Mouse (Mus musculus) layer of hippocampus, adult 11-12 months (tissue): ENCODE measurements around the gene Haao.
"Not testable (repeated sequence)": the region's sequence is repeated elsewhere in the genome, so short reads cannot be mapped to it uniquely, and the experiment has no call there.

Experiments
- DNase-seq: peaks from one replicate; pipeline ENCODE4 v3.0.0; 2022; ENCODE audit warnings: low spot score

The Haao gene

DNA sequence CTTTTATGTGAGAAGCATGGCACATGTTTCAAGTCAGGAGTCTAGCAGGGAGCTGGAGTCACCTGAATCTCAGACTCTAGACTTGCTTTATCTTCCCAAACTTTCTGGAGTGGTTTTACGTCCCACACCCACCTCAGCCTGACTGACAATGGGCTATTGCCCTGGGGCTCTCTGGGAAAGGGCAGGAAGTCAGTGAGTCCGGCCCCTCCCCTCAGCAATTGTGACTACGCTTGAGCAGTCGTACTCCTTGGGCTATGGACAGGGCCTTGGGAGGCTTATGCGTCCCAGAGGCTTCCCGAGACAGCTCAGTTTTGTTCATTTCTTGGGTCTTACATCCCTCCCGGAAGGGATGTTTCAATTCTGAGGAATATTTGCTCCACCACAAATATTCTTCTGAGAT, 17.6 kb upstream of the Haao start:
- DNase-seq: no peak

DNA sequence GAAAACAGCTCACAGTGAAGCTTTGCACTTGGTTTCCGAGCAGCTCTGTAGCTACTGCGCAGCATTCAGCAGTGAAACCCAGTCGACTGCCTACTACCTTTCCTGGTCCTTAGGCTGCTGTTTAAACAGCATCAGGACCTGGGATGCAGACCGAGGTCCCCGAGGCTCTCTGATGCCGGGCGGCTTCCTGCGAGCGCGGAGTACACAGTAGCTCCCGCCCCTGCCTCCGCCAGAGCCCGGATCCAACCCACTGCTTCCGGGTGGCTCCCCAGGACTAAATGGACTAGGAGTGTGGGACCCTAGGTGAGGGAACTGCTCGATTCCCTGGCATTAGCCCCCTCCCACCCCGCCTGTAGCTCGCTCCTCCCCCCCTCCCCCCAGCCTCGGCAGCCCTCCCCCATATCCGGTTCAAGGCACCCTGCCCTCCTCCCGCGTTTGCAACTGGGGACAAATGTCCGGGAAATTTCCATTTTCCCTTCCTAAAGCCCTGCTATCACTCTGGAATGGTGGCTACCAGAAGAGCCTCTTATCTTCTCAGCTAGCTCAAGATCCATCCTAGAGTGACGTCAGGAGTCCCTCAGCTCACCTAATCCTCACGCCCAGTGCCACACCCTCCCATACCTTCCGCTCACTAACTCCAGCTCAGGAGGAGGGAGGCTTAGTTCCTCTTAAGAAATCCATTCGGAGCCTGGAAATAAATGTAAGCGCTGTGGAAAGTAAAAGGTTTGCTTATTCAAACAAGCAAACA, 14.5 kb upstream of the Haao start:
- DNase-seq: peak; percentile 68

DNA sequence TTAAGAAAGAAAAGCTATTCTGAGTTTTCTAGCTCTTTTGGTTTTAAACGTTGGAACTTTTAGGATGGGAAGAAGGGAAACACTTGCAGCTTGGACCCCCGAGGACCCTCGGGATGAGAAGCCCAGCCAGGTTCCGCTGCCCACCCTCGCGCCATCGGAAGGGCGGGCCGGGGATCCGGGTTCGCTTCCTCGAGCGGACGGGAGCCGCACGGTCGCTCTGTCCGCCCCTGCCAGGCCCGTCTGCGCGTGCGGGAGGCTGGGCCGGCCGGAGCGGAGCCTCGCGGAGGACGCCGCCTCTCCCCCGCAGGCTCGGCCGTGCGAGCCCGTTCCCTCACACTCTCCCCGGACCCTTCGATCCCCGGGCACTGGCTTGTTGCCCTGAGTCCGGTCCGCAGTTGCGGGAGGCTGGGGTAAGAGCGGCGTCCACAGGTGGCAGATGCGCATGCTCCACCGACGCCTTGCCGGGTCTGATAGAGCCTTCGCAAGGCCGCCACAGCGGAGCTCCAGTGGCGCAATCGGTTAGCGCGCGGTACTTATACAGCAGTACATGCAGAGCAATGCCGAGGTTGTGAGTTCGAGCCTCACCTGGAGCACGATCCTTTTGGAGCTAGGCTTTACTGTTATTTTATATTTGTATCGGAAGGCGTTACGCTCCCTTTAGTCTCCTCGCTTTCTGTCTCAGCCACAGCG, 13.8 kb upstream of the Haao start:
- DNase-seq: peak; percentile 97

DNA sequence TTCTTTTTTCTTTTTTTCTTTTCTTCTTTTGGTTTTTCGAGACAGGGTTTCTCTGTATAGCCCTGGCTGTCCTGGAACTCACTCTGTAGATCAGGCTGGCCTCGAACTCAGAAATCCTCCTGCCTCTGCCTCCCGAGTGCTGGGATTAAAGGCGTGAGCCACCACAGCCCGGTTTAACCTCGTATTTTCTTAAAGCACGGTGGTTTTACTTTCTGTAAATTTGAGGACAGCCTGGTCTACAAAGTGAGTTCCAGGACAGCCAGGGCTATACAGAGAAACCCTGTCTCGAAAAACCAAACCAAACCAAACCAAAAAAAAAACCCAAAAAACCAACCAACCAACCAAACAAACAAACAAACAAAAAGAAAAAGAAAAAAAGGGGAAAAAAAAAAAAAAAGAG, 13.2 kb upstream of the Haao start:
- DNase-seq: not testable (repeated sequence)

DNA sequence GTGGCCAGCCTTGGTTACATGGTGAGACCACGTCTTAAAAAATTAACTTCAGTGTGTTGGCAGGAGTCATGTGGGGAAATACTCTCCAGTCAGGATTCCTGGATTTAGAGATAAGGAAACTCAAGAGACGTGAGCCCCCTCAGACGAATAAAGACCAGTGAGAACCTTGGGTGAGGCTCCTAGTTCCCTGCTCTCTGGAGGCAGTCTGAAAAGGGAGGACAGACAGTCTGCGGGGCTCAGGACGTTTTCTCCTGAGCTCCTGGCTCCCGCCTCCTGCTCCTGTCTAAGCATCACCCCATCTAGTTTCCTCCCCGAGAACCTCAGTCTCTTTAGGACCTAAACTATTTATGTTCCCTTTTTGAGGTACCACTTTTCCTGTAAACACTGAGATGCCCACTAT, 12.5 kb upstream of the Haao start:
- DNase-seq: no peak

DNA sequence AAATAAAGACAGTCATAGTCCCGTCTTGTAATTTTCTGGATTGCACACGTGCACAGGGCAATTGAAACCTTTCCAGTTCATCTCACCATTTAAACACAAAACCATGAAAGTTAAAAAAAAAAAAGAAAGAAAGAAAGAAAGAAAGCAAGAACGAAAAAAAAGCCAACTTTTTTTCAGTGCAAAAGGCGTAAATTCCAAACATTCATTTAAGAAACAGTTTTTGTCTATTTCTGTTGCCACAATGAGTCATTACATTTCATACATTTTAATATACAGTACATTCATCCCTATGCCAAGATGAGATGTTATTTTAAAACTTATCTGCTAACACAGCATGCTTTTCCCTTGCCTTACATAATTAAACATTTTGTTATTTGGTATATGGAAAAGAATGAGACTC, 11.9 kb upstream of the Haao start:
- DNase-seq: no peak

DNA sequence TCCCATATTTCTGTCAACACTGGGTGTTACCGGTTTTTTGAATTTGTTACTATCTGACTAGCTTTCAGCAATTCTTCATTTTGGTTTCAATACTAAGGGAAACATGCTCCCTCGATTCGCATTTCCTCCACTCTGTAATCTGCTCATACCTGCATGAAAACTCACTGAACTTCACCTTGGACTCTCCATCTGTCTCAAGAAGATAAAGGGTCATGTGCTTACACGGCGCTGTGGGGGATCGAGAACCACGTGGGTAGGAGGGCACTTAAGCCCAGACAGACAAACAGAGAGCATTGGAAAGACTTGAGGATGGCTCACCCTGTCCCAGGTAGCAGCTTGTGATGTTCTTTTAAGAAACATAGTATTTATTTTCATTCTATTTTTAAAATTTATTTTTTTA, 10.7 kb upstream of the Haao start:
- no peak for DNase-seq

DNA sequence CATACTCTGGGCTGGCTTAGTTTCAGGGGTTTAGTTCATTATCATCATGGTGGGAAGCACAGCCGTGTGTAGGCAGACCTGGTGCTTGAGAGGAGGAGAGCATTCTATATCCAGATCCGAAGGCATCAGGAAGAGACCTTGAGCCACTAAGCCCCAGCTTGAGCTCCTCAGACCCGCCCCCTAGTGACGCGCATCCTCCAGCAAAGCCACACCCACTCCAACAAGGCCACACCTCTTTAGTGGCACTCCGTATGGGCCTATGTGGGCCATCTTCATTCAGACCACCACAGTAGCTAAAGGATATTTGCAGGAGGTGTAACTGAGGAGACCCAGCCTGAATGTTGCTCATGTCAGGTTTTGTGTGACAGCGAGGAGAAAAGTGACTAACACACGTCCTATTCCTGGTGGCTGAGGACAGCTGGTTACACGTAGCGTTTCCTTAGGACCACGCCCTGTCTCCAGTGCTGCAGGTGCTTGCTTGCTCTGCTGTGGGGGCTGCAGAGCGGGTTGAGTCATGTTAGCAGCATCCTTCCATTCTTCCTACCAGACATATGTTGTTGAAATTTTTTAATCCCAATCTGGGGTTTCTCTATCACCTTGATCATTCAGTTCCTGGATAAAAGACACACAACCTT, 6.6 kb upstream of the Haao start:
- DNase-seq: no peak

DNA sequence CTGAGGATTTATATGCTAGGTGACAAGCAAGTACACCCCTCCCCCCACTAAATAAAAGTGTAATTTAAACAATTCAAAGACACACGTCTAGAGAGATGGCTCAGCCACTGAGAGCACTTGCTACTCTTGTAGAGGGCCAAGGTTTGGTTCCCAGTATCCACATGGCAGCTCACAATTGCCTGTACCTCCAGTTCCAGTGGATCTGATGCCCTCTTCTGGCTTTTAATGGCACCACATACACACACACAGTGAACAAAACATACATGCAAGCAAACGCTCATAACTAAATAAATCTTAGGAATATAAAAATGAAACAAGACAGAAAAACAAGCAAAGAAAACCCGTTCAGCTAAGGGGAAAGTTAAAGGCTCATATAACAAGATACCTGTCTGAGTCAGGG, 6.1 kb upstream of the Haao start:
- no peak for DNase-seq

DNA sequence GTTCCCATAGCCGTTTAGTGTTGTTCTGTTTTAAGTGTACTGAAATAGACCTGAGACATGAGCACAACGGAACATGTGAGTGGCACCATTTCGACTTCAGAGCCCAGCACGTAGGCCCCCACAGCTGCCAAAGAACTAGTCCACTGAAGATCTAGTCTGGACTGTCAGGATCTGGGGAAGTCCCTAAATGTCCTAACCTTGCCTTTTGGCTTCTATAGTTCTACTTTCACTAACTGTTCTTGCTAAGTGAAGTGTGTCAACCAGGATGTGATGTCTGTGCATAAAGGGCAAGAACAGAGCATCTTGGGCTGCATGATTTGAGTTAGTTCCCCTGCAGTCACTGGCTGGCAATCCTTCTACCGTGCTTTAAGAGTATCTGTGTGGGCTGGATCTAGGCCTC, 3.1 kb upstream of the Haao start:
- DNase-seq: no peak

DNA sequence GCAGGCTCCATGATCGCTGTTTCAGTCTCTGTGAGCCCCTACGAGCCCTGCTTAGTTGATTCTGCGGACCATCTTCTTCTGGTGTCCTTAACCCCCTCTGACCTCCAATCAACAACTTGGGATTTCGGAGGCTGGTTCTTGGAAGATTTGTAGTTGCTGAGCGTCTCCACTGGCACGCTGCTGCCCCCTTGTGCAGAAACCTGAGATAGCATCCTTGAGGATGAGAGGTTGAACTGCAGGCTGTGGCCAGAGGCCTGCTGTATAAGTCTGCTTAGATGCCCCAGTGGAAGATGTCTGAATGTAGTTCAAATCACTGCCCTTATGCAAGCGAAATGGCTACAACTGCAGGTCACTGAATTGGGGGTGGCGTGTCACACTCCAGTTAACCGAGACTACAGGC, 2.7 kb upstream of the Haao start:
- peak; percentile 92 for DNase-seq

DNA sequence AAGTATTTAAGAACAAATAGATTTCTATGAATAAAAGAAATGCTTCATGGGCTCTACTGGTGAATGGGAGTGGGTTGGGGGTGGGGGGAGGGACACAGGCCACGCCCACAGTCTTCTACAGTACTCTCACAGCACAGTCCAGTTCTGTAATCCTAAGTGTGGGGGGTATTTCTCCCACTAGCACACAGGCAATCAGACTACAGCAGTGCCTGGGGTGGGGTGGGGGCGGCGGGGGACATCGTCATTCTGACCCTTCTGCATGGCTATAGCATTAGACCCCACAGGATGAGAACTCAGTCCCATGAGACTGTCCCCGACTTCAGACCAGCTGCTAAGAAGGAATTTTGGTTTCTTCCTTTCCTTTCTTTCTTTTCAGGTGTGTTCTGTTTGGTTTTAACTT, 2.0 kb upstream of the Haao start:
- DNase-seq: no peak

DNA sequence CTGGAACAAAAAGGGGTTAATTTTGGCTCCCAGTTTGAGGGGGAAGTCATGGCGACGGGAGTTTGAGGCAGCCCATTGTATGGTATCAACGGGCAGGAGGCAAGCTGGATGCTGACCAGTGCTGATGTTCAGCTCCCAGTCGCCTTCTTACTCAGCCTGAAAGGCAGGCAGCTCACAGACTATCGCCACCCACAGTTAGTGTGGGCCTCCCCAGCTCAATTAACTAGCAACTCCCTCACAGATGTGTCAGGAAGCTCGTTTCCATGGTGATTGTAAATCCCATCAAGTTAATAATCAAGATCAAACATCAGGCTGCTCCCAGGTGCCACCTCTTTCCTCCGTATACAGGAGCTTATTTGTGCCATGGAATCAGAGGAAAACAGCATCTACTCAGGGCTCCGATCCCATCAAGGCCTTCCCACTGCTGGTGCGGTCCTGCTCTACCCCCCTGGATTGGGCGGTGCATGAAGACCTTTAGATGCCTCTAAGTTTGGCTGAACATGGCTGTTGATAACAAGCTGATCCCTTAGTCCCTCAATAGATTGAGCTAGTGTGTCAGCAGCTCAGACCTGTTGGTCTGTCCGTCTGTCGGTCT, 1.4 kb upstream of the Haao start:
- DNase-seq: no peak

DNA sequence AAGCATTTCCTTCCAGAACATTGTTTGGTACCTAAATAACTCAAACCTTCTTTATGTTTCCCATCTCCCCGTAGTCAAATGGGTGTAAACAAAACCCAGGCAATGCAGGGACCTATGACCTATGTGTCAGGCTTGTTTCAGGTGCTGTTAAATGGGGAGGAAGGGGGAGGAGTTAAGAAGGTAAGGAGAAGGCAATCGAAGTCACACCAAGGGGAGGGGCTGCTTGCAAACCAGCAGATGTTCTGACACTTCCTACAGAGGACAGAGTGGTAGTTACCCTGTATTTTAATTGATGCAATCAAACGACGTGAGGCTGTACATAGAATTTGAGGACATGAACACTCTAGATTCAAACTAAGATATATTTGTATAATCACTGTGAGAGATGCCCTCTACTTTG, 719 bp upstream of the Haao start:
- no peak for DNase-seq

DNA sequence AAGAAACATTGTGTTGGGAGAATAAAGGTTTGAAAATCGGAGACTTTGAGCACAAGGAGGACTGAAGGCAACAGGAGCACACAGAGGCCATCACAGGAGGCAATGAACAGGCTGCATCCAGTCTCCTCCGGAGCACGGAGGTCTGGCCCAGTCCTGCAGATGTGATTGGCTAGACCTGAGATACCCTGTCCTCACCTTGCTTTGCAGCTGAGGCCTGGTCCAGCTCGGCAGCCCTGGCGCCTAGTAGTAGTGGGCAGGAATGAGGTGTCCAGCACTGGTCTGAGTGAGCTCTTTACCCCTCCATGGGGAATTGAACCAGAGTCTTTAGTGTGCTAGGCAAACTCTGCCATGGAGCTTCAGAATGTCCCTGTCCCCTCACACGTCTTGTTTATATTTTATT, 663 bp downstream of the Haao start:
- no peak for DNase-seq

DNA sequence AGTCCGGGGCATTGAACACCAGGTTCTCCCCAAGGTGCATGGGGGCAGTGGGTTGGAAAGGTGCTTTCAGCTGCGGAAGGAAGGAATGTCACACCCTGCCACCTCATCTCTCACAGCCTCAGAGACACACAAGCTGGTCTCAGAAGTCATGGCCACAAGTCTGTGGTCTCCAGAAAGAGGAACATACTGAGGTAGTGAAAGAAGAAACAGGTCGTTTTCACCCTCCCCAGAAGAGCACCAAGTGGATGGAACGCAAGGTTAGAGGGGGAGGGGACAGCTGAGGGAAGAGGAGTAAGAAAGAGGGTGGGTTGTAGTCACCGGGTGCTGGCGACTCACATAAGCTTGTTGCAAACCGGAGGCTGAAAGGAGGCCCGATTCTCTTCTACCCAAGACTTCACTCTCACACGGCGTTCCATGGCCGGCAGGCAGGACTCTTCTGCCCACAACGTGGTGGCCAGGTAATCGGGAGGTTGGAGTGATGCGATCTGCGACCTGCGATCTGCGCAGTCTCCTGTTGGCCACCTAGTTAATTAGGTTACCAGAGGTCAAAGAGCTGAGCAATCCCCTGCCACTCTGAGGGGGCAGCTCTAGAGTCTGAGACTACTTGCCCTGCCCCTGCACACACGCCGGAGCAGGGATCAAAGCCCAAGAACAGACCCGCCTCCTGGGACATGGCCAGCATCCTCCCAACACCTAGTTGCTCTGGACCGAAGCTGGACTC, 1.3 kb downstream of the Haao start:
- DNase-seq: no peak

DNA sequence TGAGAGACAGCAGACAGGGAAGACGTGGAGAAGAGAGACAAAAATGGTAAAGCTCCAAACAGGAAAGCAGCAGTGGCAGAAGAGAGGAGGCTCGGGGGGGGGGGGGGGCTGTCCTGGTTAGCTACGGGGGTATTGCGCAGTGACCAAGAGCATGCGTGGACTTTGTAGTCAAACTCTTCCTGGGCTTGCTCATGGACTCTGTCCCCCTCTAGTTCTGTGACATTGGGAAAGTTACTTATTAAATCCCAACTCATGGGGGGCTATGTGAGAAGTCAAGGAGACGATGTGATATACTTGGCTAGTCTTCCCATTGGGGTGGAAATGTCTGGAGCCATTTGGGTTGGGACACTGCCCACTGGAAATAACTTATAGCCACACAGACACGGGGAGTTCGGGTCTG, 2.2 kb downstream of the Haao start:
- DNase-seq: no peak

DNA sequence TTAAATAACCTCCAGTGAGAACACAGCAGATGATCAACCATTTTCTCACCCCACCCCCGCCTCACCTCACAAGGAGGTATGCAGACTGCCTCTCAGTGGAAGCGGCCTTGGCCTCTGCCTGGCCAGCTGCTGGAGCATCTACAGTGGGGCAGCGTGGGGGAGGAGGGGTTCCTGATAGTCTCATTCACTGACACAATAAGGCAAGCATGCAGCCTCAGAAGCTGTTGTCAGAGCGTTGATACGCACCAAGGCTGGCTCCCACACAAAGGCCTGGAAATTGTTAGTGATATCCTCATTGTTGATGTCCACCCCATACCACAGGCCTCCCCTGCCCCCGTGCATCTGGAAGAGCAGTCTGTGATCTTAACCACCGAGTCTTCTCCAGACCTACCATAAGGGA, 4.0 kb downstream of the Haao start:
- DNase-seq: no peak

DNA sequence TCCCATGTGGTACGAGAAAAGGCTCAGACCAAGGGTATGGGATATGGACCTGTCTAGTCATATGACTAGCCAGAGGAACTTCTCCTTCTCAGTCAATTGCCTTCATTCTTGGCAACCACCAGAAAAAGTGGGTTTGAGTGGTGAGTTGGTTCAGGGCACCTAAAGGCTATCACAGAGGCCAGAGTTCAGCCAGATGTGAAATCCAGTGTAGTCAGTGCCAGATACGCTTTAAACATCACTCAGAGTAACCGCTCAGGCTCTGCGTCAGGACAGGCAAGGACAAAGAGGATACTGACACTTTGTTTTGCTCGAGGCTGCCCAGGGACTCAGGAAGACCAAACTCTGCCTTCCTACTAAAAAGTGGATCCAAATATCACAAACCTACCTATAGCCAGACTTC, 6.8 kb downstream of the Haao start:
- DNase-seq: no peak

DNA sequence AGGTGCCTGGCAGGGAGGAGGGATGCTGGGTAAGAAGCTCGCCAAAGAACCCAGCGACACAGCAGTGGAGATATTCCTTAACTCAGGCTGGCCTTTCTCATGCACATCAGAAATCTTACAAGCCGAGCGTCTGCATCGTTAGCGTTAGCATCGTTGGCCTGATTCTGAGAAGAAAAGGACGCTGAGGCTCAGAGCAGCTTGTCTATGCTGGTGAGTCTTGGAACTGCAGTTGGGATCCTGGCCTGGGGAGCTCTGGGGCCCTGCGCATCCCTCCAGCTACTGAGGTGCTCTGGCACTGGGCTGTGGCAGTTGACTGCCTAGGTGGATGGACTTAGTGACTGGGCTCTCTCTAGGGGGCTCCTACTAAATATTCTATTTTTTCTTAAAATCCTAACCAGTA, 8.6 kb downstream of the Haao start:
- DNase-seq: no peak

DNA sequence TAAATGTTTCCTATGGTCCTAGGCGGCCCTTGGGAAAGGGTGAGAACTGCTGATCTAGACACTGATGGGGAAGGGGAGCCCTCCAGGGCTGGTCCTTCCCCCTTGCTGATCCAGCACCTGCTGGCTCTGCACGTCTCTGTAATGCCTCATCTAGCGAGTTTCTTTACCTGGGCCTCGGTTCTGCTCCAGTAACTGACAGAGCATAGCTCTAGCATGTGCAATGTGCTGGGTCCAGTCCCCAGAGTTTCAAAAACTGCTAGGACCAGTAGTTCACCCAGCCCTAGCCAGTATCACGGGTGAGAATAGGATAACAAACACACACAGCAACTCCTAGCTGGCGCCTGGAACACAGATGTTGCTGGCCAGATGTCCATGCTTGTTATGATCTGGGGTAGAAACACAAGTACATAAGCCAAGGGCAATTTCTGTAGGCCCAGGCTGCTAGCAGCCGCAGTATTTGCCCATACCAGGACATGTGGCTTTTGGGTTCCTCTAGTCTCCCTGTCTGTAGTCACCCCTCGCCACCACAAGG, 10.0 kb downstream of the Haao start:
- DNase-seq: no peak

DNA sequence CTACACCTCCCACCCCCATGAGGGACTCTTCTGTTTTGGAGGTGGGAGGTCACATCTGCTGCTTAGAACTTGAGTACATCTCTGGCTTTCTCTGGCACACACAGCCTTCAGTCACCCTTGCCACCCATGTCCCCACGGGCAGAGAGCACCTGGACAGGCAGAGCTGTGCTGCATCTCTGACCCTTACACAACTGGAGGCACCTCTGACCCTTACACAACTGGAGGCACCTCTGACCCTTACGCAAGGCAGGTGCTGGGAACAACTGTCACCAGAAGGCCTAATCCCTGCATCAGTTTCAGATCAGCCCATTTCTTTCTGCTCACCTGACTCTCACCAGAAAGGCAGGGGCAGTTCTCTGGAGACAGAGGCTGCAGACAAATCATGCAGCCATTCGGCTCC, 11.7 kb downstream of the Haao start:
- DNase-seq: no peak
